Mouse (Mus musculus): Measurements from ENCODE around the gene AI837181. TPM values are rescaled to one million over a fixed set of nuclear protein-coding genes. Genes with fewer than 3 reads are reported as not detected.
"Not testable (repeated sequence)": the region's sequence is repeated elsewhere in the genome, so short reads cannot be mapped to it uniquely, and the experiment has no call there.

The AI837181 gene
- polyA plus RNA-seq, 1 experiment from 2014 or later = 38.3 TPM

GRCm38 (mm10) chr19:5401073-5401472, 23.9 kb upstream of the AI837181 start:
- H3K4me3 ChIP-seq; H3K36me3 ChIP-seq; H3K9me3 ChIP-seq; H3K4me1 ChIP-seq; ATAC-seq (ENCODE audit: extremely low read depth, insufficient number of reproducible peaks, low FRiP score, low TSS enrichment); H3K4me2 ChIP-seq; H3K27me3 ChIP-seq (replicated peaks): not testable (repeated sequence)
- whole genome bisulfite sequencing = 66% methylated on average over 4 of the region's 4 CpGs
- peak overlapping the region; percentile 16; the same call in 1 of the 2 replicates for H3K9ac ChIP-seq
- H3K27ac ChIP-seq (replicated peaks) = peak overlapping the region; percentile 20; the same call in 1 of the 2 replicates

GRCm38 (mm10) chr19:5402293-5402692, 22.7 kb upstream of the AI837181 start, which contains the start of gene Tsga10ip:
Gene Tsga10ip (minus strand): TSS chr19:5402526.
- no peak for ATAC-seq (ENCODE audit: extremely low read depth, insufficient number of reproducible peaks, low FRiP score, low TSS enrichment)
- 75% methylated on average over 8 of the region's 8 CpGs for WGBS
- Histone ChIP-seq H3K4me1 (peaks cover 10% of the 10 kb centered on the region), H3K36me3 (no peaks in the 10 kb centered on the region), H3K4me2 (no peak within 1 kb of the TSS), H3K9me3 (no peaks in the 10 kb centered on the region), H3K27me3 (replicated peaks) (no peaks in the 10 kb centered on the region), H3K27ac (replicated peaks) (no peak within 1 kb of the TSS), H3K9ac (0 out of 2 replicates have a peak within 1 kb of the TSS, but pooled peaks have one; percentile 21), H3K4me3 (no peak within 1 kb of the TSS)

- H3K4me2 ChIP-seq = peak overlapping the region; percentile 72
- H3K4me3 ChIP-seq = peak overlapping the region; percentile 48
- H3K27ac ChIP-seq (replicated peaks) = peak overlapping the region; percentile 74
- ATAC-seq (ENCODE audit: extremely low read depth, insufficient number of reproducible peaks, low FRiP score, low TSS enrichment) = no peak
- WGBS = 27% methylated on average over 7 of the region's 7 CpGs
- H3K36me3 ChIP-seq = peaks cover 8% of the 10 kb centered on the region; the same call in 1 of the 2 replicates
- no peaks in the 10 kb centered on the region for H3K9me3 ChIP-seq
- peak overlapping the region; percentile 79 for H3K9ac ChIP-seq
- H3K4me1 ChIP-seq = peaks cover 32% of the 10 kb centered on the region
- no peaks in the 10 kb centered on the region for H3K27me3 ChIP-seq (replicated peaks)
Measured at GRCm38 (mm10) chr19:5405924-5406323, 19.0 kb upstream of the AI837181 start.

- 6% methylated on average over 24 of the region's 25 CpGs for WGBS
- ATAC-seq (ENCODE audit: extremely low read depth, insufficient number of reproducible peaks, low FRiP score, low TSS enrichment) = peak; percentile 62
- H3K4me3 ChIP-seq = peak overlapping the region; percentile 70
- H3K9ac ChIP-seq = peak overlapping the region; percentile 93
- not testable (repeated sequence) for H3K36me3 ChIP-seq; H3K9me3 ChIP-seq; H3K27me3 ChIP-seq (replicated peaks)
- peak overlapping the region; percentile 98 for H3K27ac ChIP-seq (replicated peaks)
- peak overlapping the region; percentile 76 for H3K4me2 ChIP-seq
- peaks cover 32% of the 10 kb centered on the region for H3K4me1 ChIP-seq
Measured at GRCm38 (mm10) chr19:5406531-5407126, 18.3 kb upstream of the AI837181 start.

- Histone ChIP-seq H3K4me2 (peak overlapping the region; percentile 76), H3K27me3 (replicated peaks) (no peaks in the 10 kb centered on the region), H3K9me3 (no peaks in the 10 kb centered on the region), H3K4me3 (peak overlapping the region; percentile 70), H3K27ac (replicated peaks) (peak overlapping the region; percentile 98), H3K4me1 (peaks cover 36% of the 10 kb centered on the region), H3K9ac (peak overlapping the region; percentile 93), H3K36me3 (peaks cover 8% of the 10 kb centered on the region; the same call in 1 of the 2 replicates)
- ATAC-seq (ENCODE audit: extremely low read depth, insufficient number of reproducible peaks, low FRiP score, low TSS enrichment) = peak; percentile 45; the same call in 1 of the 2 replicates
- WGBS = 17% methylated on average over 7 of the region's 7 CpGs
Measured at GRCm38 (mm10) chr19:5407133-5407532, 17.8 kb upstream of the AI837181 start.

GRCm38 (mm10) chr19:5408057-5409001, 16.6 kb upstream of the AI837181 start:
- 69% methylated on average over 13 of the region's 13 CpGs for WGBS
- Histone ChIP-seq H3K36me3 (peaks cover 8% of the 10 kb centered on the region; the same call in 1 of the 2 replicates), H3K27ac (replicated peaks) (peak overlapping the region; percentile 51), H3K4me1 (peaks cover 36% of the 10 kb centered on the region), H3K27me3 (replicated peaks) (no peaks in the 10 kb centered on the region), H3K9me3 (no peaks in the 10 kb centered on the region), H3K4me2 (peak overlapping the region; percentile 76), H3K9ac (peak overlapping the region; percentile 93), H3K4me3 (peak overlapping the region; percentile 70)
- ATAC-seq (ENCODE audit: extremely low read depth, insufficient number of reproducible peaks, low FRiP score, low TSS enrichment) = no peak

- Histone ChIP-seq H3K27me3 (replicated peaks) (no peaks in the 10 kb centered on the region), H3K9ac (peak overlapping the region; percentile 33), H3K4me2 (no peak overlapping the region), H3K9me3 (no peaks in the 10 kb centered on the region), H3K4me3 (no peak overlapping the region), H3K4me1 (peaks cover 36% of the 10 kb centered on the region), H3K36me3 (peaks cover 8% of the 10 kb centered on the region; the same call in 1 of the 2 replicates), H3K27ac (replicated peaks) (peak overlapping the region; percentile 51)
- WGBS = 74% methylated on average over 5 of the region's 5 CpGs
- ATAC-seq (ENCODE audit: extremely low read depth, insufficient number of reproducible peaks, low FRiP score, low TSS enrichment) = no peak
Measured at GRCm38 (mm10) chr19:5409068-5409467, 15.9 kb upstream of the AI837181 start.

- Histone ChIP-seq H3K27me3 (replicated peaks) (no peaks in the 10 kb centered on the region), H3K9ac (no peak overlapping the region), H3K27ac (replicated peaks) (no peak overlapping the region), H3K4me2 (no peak overlapping the region), H3K36me3 (peaks cover 8% of the 10 kb centered on the region; the same call in 1 of the 2 replicates), H3K4me3 (no peak overlapping the region), H3K4me1 (peaks cover 39% of the 10 kb centered on the region), H3K9me3 (no peaks in the 10 kb centered on the region)
- ATAC-seq (ENCODE audit: extremely low read depth, insufficient number of reproducible peaks, low FRiP score, low TSS enrichment) = no peak
- WGBS = 70% methylated on average over 5 of the region's 5 CpGs
Measured at GRCm38 (mm10) chr19:5410641-5411040, 14.3 kb upstream of the AI837181 start.

- WGBS = 55% methylated on average over 5 of the region's 5 CpGs
- no peak overlapping the region for H3K9ac ChIP-seq
- no peaks in the 10 kb centered on the region for H3K27me3 ChIP-seq (replicated peaks)
- H3K27ac ChIP-seq (replicated peaks) = no peak overlapping the region
- H3K4me1 ChIP-seq = peaks cover 35% of the 10 kb centered on the region
- no peak overlapping the region for H3K4me2 ChIP-seq
- ATAC-seq (ENCODE audit: extremely low read depth, insufficient number of reproducible peaks, low FRiP score, low TSS enrichment) = no peak
- H3K4me3 ChIP-seq = no peak overlapping the region
- peaks cover 11% of the 10 kb centered on the region; the same call in 1 of the 2 replicates for H3K36me3 ChIP-seq
- H3K9me3 ChIP-seq = no peaks in the 10 kb centered on the region
Measured at GRCm38 (mm10) chr19:5411961-5412360, 13.0 kb upstream of the AI837181 start.

- no peak overlapping the region for H3K4me3 ChIP-seq
- H3K36me3 ChIP-seq = peaks cover 18% of the 10 kb centered on the region; the same call in 1 of the 2 replicates
- 64% methylated on average over 4 of the region's 4 CpGs for WGBS
- no peaks in the 10 kb centered on the region for H3K9me3 ChIP-seq
- ATAC-seq (ENCODE audit: extremely low read depth, insufficient number of reproducible peaks, low FRiP score, low TSS enrichment) = no peak
- H3K4me2 ChIP-seq = no peak overlapping the region
- H3K9ac ChIP-seq = no peak overlapping the region
- no peak overlapping the region for H3K27ac ChIP-seq (replicated peaks)
- no peaks in the 10 kb centered on the region for H3K27me3 ChIP-seq (replicated peaks)
- H3K4me1 ChIP-seq = peaks cover 18% of the 10 kb centered on the region
Measured at GRCm38 (mm10) chr19:5413840-5414239, 11.1 kb upstream of the AI837181 start.

- H3K36me3 ChIP-seq = peaks cover 19% of the 10 kb centered on the region
- no peak for ATAC-seq (ENCODE audit: extremely low read depth, insufficient number of reproducible peaks, low FRiP score, low TSS enrichment)
- peak overlapping the region; percentile 47; the same call in 1 of the 2 replicates for H3K9ac ChIP-seq
Measured at GRCm38 (mm10) chr19:5414534-5414957, 10.4 kb upstream of the AI837181 start.

More at GRCm38 (mm10) chr19:5414534-5414957, 10.4 kb upstream of the AI837181 start:
- WGBS = 49% methylated on average over 2 of the region's 2 CpGs
- Histone ChIP-seq H3K4me1 (peaks cover 13% of the 10 kb centered on the region; the same call in 1 of the 2 replicates), H3K4me2 (no peak overlapping the region), H3K9me3 (no peaks in the 10 kb centered on the region), H3K4me3 (no peak overlapping the region), H3K27ac (replicated peaks) (no peak overlapping the region), H3K27me3 (replicated peaks) (no peaks in the 10 kb centered on the region)
